Mouse (Mus musculus) midbrain, embryonic 14.5 days (tissue): ENCODE results near the gene Dek. TPM values are rescaled to one million over a fixed set of nuclear protein-coding genes. Genes with fewer than 3 reads are reported as not detected.

Experiments used
- ATAC-seq: fragments of 200-750 bp; cut with Nextera tagmentation; 2 replicates; pipeline ENCODE4 v1.8.0; 2017; ENCODE audit warnings: moderate number of reproducible peaks, moderate library complexity; ENCODE audit not compliant: low FRiP score, low TSS enrichment
- DNase-seq: peaks from one replicate; pipeline ENCODE4 v3.0.0-alpha.2; 2015
- H3K27ac ChIP-seq: fragments of 300-500 bp; sonication (generic); replicated peaks from 2 replicates; pipeline ENCODE4 v1.5.1; 2014; ENCODE audit warnings: mild to moderate bottlenecking, low read depth, low read length, moderate library complexity
- H3K27me3 ChIP-seq: fragments of 300-500 bp; sonication (generic); 2 replicates; pipeline ENCODE4 v1.6.1; 2014; ENCODE audit warnings: low read length, control low read depth, mixed read lengths; ENCODE audit not compliant: control insufficient read depth, insufficient read depth
- H3K36me3 ChIP-seq: fragments of 300-500 bp; sonication (generic); 2 replicates; pipeline ENCODE4 v1.6.1; 2014; ENCODE audit warnings: low read length, control low read depth; ENCODE audit not compliant: control insufficient read depth, insufficient read depth
- H3K4me1 ChIP-seq: fragments of 300-500 bp; sonication (generic); 2 replicates; pipeline ENCODE4 v1.6.1; 2014; ENCODE audit warnings: mild to moderate bottlenecking, antibody characterized with exemption, low read length, control low read depth; ENCODE audit not compliant: control insufficient read depth, insufficient read depth
- H3K4me2 ChIP-seq: fragments of 300-500 bp; sonication (generic); 2 replicates; pipeline ENCODE4 v1.6.1; 2014; ENCODE audit warnings: mild to moderate bottlenecking, low read length, moderate library complexity
- H3K4me3 ChIP-seq: fragments of 300-500 bp; sonication (generic); replicated peaks from 2 replicates; pipeline ENCODE4 v1.5.1; 2014; ENCODE audit warnings: low read depth, low read length
- H3K9ac ChIP-seq: fragments of 300-500 bp; sonication (generic); replicated peaks from 2 replicates; pipeline ENCODE4 v1.6.1; 2014; ENCODE audit warnings: mild to moderate bottlenecking, low read length, moderate library complexity
- H3K9me3 ChIP-seq: fragments of 300-500 bp; sonication (generic); 2 replicates; pipeline ENCODE4 v1.6.1; 2016; ENCODE audit warnings: low read length, control low read depth, mixed read lengths; ENCODE audit not compliant: control insufficient read depth
- WGBS: fragments of 180-500 bp; shearing (Covaris S2); extraction: QIAGEN DNeasy Blood & Tissue Kit; methylation state at CpG from one replicate; pipeline ENCODE4 v1.1.7; 2014; 5-methylcytosine and 5-hydroxymethylcytosine counted together
- polyA plus RNA-seq: library from polyadenylated mRNA; unstranded; fragments of >200 nt; fragmentation: Nextera tagmentation; extraction: Ambion mirVana; gene quantifications from 2 replicates; pipeline ENCODE4 v1.2.1, GENCODE M21; 2014

Dek gene
- polyA plus RNA-seq, 1 experiment from 2014 or later, result 115 TPM

DNA sequence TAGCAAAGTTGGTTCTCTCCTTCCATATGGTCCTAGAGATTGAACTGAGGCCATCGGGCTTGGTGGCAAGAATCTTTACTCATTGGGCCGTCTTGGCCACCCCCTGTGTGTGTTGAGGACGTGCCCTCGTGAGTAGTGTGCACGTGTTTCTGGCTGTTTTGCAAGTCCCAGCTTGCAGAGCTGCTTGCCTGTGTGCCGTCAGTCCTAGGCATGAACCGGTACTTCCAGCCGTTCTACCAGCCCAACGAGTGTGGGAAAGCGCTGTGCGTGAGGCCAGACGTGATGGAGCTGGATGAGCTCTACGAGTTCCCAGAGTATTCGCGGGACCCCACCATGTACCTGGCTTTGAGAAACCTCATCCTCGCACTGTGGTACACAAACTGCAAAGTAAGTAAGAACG is 43.2 kb downstream of the Dek start:
- Histone ChIP-seq H3K36me3 (peaks cover 79% of the 10 kb centered on the region), H3K9ac (no peak overlapping the region), H3K9me3 (no peaks in the 10 kb centered on the region), H3K4me3 (no peak overlapping the region), H3K4me2 (no peak overlapping the region), H3K27ac (no peak overlapping the region), H3K4me1 (no peaks in the 10 kb centered on the region), H3K27me3 (no peaks in the 10 kb centered on the region)
- DNase-seq (no peak), ATAC-seq (no peak)
- WGBS, result 97% methylated on average over 17 of the region's 17 CpGs

DNA sequence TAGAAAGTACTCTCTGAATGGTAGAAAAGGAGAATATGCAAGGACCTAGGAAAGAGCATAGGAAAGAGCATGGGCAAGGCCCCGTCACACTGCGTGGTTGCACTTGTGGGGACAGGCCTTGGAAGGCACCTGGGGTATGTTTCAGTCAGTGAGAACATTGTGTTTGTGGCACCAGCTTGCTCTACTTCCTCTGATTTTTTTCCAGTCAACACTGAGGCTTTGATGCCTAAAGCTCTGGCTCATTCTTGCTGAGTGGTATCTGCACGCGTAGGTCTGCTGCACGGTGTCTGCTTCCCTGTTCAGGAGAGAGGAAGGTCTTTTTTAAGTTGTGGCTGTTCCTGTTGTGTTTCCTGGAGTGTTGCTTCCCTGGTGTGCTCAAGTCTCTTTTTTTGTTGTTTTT is 49.2 kb downstream of the Dek start:
- no peak overlapping the region for H3K4me3 ChIP-seq
- 95% methylated on average over 5 of the region's 5 CpGs for WGBS
- H3K9ac ChIP-seq, result no peak overlapping the region
- no peaks in the 10 kb centered on the region for H3K4me1 ChIP-seq
- H3K27me3 ChIP-seq, result no peaks in the 10 kb centered on the region
- no peak overlapping the region for H3K27ac ChIP-seq
- peaks cover 82% of the 10 kb centered on the region for H3K36me3 ChIP-seq
- no peak for DNase-seq
- H3K4me2 ChIP-seq, result no peak overlapping the region
- no peak for ATAC-seq
- no peaks in the 10 kb centered on the region for H3K9me3 ChIP-seq

DNA sequence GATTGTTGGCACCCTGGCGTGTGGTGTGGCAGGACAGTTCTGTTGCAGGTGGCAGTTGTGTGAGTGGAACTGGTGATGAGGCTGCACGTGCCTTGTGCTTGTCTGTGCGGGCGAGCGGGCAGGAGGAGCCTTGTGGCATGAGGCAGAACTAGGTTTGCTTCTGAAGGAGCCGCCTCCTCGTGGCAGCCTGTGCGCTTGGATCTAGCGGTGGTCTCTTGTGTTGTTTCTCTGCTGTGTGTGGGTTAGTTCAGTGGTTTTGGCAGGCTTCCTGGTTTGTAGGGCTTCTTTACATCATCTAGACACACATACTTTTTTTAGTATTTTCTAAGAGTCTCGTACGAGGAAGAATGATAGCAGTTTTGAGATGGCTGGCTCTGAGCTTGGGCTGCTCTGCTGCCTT is 49.9 kb downstream of the Dek start:
- ATAC-seq (no peak), DNase-seq (no peak)
- H3K36me3 ChIP-seq, result peaks cover 82% of the 10 kb centered on the region
- H3K4me3 ChIP-seq, result no peak overlapping the region
- H3K9ac ChIP-seq, result no peak overlapping the region
- 90% methylated on average over 11 of the region's 11 CpGs for WGBS
- H3K27ac ChIP-seq, result no peak overlapping the region
- H3K4me2 ChIP-seq, result no peak overlapping the region
- H3K4me1 ChIP-seq, result no peaks in the 10 kb centered on the region
- H3K9me3 ChIP-seq, result no peaks in the 10 kb centered on the region
- H3K27me3 ChIP-seq, result no peaks in the 10 kb centered on the region

DNA sequence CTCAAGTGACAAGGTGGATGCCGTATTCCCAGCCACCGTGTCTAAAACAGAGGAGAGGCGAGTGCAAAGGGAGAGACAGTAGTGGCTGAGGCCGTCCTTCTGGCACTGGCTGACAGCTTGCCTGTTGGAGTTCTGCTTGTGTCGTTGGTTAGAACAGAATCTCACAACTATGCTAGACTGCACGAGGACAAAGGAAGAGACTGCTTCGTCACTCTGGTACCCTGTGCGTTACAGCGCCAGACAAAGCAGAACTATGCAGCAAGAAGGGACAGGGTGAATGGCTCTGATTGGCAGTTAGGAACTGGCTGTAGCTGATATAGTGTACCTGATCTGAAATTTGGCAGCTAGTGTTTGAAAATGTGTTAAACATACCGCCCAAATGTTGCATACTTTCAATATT is 52.0 kb downstream of the Dek start:
- Histone ChIP-seq H3K4me3 (no peak overlapping the region), H3K9ac (no peak overlapping the region), H3K27me3 (no peaks in the 10 kb centered on the region), H3K4me1 (no peaks in the 10 kb centered on the region), H3K4me2 (no peak overlapping the region), H3K36me3 (peaks cover 82% of the 10 kb centered on the region), H3K27ac (no peak overlapping the region), H3K9me3 (no peaks in the 10 kb centered on the region)
- ATAC-seq, result no peak
- DNase-seq, result no peak
- WGBS, result 37% methylated on average over 10 of the region's 10 CpGs

DNA sequence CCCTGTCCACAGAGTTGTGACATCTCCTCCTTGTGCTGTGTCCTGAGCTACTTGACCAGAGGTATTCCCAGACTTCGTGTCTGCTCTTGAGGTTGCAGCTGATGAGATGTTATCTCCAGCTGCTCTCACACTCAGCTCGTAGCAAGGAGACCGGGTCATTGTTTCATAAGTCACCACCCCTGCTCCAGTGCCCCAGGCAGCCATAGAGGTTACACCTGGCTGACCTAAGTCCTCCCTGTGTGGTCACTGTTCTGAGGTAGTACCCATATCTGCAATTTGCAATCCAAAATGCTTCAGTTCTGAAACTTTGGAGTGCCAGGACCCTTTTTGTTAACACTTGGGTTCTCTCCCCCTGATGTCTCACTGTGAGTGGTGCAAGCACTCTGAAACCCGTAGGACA is 56.0 kb downstream of the Dek start:
- H3K27ac ChIP-seq, result no peak overlapping the region
- DNase-seq (no peak), ATAC-seq (no peak)
- H3K9ac ChIP-seq, result no peak overlapping the region
- H3K4me3 ChIP-seq, result no peak overlapping the region
- H3K27me3 ChIP-seq, result no peaks in the 10 kb centered on the region
- peaks cover 58% of the 10 kb centered on the region for H3K36me3 ChIP-seq
- 0 out of 2 replicates have a peak, but pooled peaks cover under 1% of the 10 kb centered on the region for H3K4me1 ChIP-seq
- WGBS, result 87% methylated on average over 4 of the region's 4 CpGs
- no peaks in the 10 kb centered on the region for H3K9me3 ChIP-seq
- no peak overlapping the region for H3K4me2 ChIP-seq

DNA sequence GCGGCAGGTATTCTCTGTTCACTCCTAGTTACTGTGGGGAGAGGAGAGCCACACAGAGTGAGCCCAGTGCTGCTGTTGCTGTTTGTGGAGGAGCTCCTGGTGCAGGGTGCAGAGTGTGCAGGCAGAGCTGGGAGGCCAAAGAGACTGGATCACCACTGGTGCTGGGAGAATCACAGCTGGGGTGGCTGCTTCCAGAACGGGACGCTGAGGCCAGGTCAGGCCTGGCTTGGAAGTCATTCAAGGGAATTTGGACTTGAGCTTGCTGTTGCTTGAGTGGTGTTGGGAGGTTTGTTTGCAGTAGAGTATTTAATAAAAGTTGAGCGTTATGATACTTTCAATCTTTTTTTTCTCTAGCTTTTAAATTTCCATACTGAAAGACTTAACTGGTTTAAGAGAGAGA is 58.0 kb downstream of the Dek start:
- H3K36me3 ChIP-seq, result peaks cover 45% of the 10 kb centered on the region
- WGBS, result 92% methylated on average over 4 of the region's 4 CpGs
- no peak for ATAC-seq
- DNase-seq, result no peak
- H3K4me3 ChIP-seq, result no peak overlapping the region
- no peaks in the 10 kb centered on the region for H3K9me3 ChIP-seq
- H3K9ac ChIP-seq, result no peak overlapping the region
- H3K4me2 ChIP-seq, result no peak overlapping the region
- no peak overlapping the region for H3K27ac ChIP-seq
- H3K4me1 ChIP-seq, result peaks cover 7% of the 10 kb centered on the region
- H3K27me3 ChIP-seq, result no peaks in the 10 kb centered on the region

DNA sequence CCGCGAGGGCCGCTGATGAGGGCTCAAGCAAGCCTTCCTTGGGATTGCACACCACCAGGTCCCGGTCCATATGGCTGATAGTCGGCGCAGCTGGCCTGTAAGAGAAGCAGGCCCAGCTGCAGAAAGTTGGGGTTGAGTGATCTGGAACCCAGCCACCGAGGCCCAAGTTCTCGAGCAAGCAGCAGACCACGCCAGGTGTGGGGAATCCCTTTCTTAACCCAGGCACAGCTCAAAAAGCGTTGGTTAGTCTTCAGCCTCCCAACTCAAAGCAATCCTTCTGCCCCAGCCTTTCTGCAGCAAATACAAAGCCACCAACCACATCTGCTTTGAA is 61.4 kb downstream of the Dek start, which contains the start of gene Tpmt:
Gene Tpmt (minus strand): TSS at position 121 of the 331 bp plus-strand sequence.
- no peaks in the 10 kb centered on the region for H3K27me3 ChIP-seq
- DNase-seq, result no peak
- H3K9me3 ChIP-seq, result no peaks in the 10 kb centered on the region
- H3K4me3 ChIP-seq, result peak within 1 kb of the TSS; percentile 83
- H3K36me3 ChIP-seq, result peaks cover 11% of the 10 kb centered on the region
- H3K27ac ChIP-seq, result peak within 1 kb of the TSS; percentile 77
- no peak for ATAC-seq
- WGBS, result 17% methylated on average over 10 of the region's 10 CpGs
- H3K4me1 ChIP-seq, result peaks cover 10% of the 10 kb centered on the region
- peak within 1 kb of the TSS; percentile 75 for H3K9ac ChIP-seq
- peak within 1 kb of the TSS; percentile 72 for H3K4me2 ChIP-seq

DNA sequence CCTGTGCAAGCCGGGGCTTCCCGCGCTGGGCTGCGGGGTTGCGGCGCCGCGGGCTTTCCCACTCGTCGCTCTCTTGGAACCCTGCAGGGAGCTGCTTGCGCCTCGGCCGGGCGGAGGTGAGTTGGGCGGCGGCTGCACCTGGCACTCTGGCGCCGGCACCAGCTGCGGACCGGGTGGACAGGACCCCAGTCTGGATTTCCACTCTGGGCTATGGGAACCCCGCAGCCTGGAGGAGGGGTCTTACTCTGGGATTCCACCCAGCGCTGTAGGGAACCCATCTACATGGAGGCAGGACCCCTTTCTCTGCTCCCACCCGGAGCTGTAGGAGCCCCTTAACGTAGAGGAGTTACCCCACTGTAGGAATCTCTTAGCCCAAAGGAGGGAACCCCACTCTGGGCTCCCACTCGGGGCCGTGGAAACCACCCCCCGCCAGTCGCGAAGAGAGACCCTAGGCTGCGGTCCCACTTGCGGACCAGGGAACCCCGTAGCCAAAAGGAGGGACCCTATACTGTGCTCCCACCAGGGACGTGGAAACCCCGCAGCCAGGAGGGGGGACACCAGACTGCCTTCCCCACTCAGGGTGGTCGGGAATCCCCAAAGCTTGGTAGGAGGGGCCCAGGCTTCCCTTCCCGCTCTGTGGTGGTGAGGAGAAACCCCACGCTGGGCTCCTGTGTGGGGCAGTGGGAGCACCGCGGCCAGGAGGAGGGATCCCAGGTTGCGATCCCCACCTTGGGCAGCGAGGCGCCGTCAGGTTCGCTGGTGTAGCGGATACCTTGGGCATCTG is 62.0 kb downstream of the Dek start:
- Histone ChIP-seq H3K4me2 (peak overlapping the region; percentile 72), H3K9ac (peak overlapping the region; percentile 75), H3K4me1 (peaks cover 10% of the 10 kb centered on the region), H3K9me3 (no peaks in the 10 kb centered on the region), H3K36me3 (peaks cover 6% of the 10 kb centered on the region), H3K27me3 (no peaks in the 10 kb centered on the region), H3K4me3 (peak overlapping the region; percentile 83), H3K27ac (peak overlapping the region; percentile 77)
- WGBS, result under 1% methylated on average over 45 of the region's 45 CpGs
- peak; percentile 3; the same call in 1 of the 2 replicates for ATAC-seq
- peak; percentile 43 for DNase-seq

DNA sequence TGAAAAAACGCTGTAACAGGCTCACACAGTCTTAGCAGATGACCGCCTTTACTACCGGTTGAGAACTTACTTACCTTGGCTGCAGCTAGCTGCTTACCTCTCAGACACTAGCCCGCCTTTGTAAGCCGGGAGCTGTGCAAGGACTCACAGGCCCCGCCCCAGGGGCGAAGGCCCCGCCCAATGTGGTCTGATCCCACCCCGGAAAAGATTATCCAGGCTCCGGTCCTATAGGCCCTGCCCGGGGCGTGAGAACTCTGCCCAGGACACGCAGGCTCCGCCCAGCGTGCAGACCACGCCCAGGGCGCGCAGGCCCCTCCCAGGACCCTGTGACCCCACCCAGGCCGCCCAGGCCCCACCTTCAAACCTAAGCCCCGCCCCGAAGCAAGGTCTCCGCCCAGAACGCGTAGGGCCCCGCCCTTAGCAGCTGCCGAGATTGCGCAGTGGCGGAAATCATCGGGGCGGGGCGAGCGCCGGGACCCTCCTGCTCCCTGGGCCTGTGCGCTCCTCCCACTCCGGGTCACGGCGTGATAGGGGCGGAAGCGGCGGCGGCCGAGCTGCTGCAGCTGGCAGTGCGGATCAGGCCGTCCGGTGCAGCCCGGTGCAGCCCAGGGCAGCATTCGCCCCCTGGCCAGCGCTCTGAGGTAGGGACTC is 62.8 kb downstream of the Dek start, which contains the start of gene Kdm1b:
Gene Kdm1b (plus strand): TSS at position 470 of the 651 bp plus-strand sequence.
- peaks cover 10% of the 10 kb centered on the region for H3K4me1 ChIP-seq
- H3K36me3 ChIP-seq, result no peaks in the 10 kb centered on the region
- DNase-seq (peak; percentile 97), ATAC-seq (peak; percentile 95)
- H3K4me3 ChIP-seq, result peak within 1 kb of the TSS; percentile 83
- WGBS, result under 1% methylated on average over 48 of the region's 48 CpGs
- no peaks in the 10 kb centered on the region for H3K27me3 ChIP-seq
- H3K4me2 ChIP-seq, result peak within 1 kb of the TSS; percentile 72
- peak within 1 kb of the TSS; percentile 75 for H3K9ac ChIP-seq
- peak within 1 kb of the TSS; percentile 77 for H3K27ac ChIP-seq
- H3K9me3 ChIP-seq, result no peaks in the 10 kb centered on the region
